Mouse (Mus musculus) MEL-GATA-1-ER (cell line): ENCODE data around the gene Nsd2.
A peak's percentile ranks its signal among the peaks of the same experiment; 100 is the strongest.

Source experiments
- DNase-seq: peaks from one replicate; pipeline ENCODE4 v3.0.0-alpha.2; 2012; ENCODE audit warnings: low read depth; ENCODE audit errors: extremely low read depth

Nsd2 gene

DNA sequence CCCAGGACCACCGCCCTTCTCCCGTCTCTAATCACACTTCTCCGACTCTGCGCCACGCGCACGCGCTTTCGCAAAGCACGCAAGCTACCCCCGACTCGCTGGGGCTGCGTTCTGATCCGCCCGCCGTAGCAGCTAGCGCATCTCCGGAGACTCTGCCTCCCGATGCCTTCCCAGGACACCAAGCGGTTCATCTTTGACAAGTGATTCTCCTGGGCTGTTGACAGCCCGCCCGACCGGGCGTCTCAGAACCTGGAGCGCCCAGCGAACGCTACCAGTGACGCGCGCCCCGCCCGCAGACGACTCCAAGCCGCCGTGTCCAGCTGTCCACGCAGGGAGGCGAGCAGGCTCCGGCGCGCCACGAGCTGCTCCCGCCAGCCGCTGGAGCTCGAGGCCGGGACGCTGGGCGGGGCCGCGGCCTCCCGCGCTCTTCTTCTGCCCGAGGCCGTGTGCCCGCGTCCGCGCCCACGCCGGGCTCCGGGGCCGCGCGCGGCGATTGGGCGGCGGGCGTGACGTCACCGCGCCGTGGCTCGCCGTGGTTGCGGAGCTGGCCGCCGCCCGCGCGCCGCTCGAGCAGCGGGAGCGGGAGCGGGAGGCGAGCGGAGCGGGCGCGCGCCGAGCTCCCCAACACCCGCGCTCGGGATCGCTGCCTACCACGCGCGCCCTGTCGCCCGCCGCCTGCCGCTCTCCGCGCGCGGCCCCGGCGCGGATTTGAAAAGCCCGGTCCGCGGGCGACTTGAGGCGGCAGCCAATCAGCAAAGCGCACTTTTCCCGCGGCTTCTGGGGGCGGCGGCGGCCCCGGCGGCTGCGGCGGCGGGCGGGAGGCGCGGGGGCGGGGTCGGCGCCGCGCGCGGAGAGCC is at the start of gene Nsd2:
Gene Nsd2, plus strand, starts transcription at position 850 of the 857 bp plus-strand sequence.
- peak; percentile 43 for DNase-seq

DNA sequence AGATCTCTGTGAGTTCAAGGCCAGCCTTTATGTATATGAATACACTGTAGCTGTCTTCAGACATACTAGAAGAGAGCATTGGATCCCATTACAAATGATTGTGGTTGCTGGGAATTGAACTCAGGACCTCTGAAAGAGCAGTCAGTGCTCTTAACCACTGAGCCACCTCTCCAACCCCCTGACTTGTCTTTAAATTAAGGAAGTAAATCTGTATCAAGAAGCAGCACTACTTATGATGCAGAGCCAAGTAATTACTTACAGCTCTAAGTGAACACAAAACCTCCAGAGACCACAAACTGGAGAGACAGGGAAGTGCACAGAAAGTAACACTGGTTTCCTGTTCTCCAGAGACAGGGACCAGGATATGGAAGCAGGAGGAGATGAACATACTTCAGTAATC is 43.3 kb upstream of the Nsd2 start:
- peak; percentile 37 for DNase-seq

DNA sequence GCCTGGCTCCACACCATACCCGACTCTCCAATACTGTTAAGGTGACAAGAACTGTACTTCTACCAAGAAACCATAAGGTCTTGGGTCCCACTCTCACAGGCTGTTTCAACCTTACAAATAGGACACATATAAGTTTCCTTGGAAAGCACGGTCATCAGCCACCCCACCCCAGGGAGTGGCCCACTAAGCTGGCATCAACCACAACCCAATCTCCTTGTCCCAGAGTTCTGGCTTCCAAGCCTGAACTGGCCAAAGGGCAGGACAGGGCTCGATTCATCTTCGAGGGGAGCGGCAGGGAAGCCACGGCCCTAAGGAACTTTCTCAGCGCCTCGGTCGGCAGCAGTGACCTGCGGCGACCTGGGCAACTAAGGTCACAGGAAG is 38.6 kb upstream of the Nsd2 start:
- peak; percentile 26 for DNase-seq

DNA sequence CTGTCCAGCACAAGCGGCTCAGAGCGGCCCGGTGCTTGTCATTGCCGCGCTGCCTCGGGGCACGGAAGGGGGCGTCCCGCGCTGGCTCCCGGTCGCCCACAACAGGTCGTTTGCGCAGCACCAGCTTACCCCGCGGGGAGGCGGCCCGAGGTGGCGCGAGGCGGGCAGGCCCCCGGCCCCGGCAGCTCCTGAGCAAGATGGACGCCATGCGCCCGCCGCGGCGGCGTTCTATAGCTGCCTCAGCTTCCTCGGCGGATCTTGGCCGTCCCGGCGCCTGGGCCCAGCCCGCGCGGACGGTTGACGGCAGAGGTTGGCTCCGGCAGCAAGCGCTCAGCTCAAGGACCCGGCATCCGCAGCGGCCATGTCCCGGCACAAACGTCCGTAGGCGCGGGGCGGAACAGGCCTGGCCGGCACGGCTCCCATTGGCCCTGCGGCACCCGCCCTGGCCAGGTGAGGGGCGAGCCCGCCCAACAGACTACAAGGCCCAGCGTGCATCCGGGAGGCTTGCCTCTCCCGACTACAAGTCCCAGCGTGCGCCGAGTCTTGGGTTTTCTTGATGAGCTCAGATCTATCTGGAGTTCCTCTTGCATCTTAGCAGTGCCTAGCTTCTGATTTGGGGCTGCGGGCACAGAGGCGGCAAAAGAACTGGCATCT is 38.1 kb upstream of the Nsd2 start, which contains the start of gene Letm1:
Gene Letm1, minus strand, starts transcription at position 473 of the 654 bp plus-strand sequence.
- peak; percentile 97 for DNase-seq

DNA sequence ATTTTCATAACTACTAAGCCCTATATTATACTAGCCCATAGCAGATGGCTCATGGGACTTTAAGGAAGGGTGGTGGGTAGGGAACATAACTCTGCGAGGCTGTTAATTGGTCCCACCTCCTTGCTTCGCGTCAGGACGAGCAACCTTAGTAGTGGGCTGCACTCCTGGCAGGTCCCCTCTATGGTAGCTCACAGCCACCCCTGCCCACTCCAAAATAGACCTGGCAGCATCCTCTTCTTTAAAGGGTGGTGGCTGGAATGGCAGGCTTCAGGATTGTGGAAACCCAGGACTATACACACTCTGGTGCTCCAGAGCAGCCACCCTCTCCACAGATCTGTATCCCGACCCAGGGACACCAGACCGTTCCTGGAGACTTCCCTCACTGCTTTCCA is 37.5 kb upstream of the Nsd2 start:
- DNase-seq = no peak

DNA sequence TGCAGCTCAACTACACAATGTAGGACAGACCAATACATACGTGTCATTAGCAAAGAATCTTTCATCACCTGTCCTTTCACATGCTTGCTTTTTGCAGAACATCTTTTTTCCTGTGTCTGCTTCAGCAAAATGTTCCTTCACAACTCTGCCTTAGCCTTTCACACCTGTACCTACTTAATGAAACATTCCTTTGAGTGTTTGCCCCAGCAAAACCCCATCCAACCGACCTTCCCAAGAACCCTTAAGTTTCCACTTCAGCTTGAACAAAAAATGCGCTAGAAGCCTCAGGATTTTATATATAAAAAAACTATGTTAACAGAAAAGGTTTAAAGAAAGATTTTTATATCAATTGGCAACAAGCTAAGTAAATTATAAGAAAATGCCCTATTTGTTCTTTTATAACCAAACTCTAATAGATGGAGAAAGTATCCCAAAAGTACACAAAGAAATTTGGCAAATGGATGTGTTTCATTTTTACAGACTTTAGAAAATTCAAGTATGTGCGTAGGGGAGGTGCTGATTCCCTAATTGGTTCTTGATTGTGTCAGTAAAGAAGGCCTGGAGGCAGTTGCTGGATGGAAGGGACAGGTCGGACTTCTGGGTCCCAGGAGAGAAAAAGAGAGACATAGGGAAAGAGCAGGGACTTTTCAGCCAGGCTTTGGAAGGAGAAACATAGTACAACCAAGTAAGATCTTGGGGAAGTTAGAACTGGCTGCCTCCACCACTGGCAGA is 28.4 kb upstream of the Nsd2 start:
- DNase-seq = no peak

DNA sequence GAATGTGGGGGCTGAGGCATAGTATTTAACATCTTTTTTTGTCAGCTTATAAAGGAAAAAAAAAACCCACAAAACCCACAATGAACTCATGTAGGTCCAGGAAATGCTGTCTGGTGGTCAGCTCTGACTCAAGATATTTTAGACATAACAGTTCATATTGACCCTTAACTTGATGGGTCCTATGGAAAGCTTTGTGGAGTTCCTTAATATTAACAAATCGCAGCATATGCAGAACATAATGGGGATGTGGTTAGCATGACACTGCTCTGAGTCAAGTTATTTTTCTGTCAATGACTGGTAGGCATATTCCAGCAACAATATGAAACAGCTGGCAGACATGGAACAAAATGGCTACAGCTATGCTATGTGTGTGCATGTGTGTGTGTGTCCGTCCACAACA is 17.2 kb upstream of the Nsd2 start:
- DNase-seq = no peak

DNA sequence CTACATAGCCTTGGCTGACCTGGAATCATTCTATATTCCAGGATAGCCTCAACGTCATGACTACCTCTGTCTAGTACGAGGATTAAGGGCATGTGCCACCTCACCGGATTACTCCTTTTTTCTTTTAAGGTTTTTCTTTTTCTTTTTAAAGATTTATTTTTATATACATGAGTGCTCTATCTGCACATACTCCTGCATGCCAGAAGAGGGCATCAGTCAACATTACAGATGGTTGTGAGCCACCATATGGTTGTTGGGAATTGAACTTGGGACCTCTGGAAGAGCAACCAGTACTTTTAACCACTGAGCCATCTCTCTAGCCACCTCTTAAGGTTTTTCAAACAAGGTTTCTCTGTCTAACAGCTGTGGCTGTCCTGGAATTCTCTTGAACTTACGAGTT is 9.0 kb upstream of the Nsd2 start:
- no peak for DNase-seq

DNA sequence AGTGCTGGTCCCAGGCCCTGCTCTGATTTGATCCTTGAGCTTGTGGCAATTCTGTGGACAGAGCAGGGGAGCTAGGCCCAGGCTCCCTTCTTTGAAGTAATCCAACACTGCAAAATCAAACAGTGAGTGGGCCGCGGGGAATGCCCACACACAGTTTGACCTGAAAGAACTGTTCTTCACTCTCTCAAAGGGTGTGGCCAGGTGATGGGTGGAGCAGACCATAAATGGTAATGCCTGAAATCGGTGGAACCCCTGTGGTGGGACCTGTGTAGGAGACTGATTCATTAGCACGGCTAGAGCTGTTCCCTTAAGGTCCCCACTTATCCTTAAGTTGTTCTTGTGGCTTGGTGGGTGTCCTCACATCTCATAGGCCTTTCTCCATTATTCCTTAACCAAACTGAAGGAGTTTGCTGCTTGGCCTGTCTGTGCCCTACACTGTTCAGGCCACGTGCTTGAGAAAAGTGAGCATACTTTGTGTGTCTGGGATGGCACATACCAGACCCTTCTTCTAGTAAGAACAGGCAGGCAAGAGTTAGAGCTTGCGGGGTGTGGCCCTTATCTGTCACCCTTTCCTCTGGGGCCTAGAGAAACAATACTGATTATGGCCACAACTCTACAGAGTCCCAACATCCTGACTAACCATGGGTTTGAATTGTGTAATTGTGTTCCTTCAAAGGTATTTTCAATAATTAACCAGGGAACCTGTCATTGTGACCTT is 4.4 kb upstream of the Nsd2 start:
- no peak for DNase-seq

DNA sequence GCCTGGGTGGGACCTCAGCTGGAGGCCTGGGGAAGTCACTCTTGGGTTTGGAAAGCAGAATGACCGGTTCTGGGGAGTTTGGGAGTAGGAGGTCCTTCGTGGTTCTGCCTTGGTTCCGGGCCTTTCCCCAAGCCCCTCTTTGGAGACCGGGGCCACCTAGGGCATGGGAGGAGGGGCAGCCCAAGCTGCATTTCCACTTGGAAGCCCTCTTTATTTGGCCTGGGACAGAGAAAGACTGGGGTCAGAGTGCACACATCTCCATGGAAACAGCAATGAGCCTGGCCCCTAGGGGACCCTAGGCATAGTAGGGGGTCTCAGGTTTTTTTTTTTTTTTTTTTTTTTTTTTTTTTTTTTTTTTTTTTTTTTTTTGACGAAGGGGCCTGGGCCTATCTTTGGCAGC is 2.4 kb upstream of the Nsd2 start:
- DNase-seq = no peak

DNA sequence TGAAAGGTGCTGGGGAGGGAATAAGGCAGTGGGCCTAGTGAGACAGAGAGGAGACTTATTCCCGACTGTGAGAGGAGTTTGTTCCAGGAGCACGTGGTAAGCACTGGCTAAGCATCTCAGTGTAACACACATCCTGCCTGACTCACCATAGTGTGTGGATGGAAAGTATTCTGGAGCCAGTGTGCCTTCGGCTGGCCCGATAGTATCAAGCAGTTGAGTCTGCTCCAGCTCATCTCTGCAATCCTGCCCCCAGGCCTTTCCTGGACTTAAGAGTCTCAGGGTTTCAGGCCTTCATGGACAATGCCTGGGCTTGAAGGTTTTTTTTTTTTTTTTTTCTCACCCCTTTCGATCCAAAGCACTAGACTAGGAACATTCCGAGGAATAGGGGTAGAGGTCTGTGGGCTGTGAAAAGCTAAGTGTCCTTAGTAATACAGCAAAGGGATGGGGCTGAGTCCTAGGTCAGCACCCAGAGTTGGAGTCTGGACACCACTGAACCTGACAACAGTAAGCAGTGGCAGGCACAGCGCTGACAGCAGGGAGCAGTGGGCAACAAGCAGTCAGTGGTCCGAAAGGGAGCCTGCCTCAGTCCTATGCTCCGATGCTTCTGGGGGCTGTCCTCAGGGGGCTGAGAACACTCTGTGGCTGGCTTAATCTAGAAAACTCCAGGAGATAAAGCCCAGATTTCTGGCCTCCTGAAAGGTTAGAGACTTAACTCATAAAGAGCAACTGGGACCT is 1.2 kb upstream of the Nsd2 start:
- peak; percentile 35 for DNase-seq

DNA sequence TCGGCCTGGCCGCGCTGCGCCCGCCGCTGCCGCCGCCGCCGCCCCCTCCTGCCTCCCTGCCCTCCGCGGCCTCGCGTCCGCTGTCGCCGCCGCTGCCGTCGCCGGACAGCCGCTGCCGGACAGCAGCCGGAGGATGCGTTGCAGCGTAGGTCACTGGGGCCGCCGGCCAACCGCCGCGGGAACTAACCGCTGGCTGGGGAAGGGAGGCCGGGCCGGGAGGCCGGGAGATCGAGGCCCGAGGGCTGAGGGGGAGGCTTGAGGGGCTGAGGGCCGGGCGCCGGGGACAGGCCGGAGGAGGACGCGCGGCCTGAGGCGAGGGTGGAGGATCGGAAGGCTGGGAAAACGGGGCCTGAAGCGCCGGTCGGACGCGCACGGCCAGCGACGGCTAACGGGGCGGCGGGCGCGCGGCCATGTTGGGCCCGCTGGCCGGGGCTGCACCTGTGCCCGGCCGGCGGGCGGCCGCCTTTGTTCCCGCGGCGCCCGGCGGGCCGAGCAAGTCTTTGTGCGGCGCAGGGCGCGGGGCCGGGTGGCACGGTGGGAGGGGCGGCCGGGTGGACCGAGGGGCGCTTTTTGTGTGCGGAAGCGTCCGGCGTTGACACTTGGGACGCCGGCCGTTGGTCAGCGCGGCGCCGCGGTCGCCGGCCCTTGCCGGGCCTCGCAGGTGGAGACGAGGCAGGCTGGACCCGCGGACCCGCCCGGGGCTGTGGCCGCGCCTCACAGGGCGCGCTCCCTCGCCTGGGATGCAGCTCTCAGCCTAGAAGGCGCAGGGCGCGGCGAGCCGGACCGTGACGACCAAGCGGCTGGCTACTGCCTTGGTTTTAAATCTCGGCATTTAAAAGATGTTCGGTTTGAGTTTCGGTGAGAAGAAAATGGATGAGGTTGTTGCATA is 452 bp downstream of the Nsd2 start:
- no peak for DNase-seq

DNA sequence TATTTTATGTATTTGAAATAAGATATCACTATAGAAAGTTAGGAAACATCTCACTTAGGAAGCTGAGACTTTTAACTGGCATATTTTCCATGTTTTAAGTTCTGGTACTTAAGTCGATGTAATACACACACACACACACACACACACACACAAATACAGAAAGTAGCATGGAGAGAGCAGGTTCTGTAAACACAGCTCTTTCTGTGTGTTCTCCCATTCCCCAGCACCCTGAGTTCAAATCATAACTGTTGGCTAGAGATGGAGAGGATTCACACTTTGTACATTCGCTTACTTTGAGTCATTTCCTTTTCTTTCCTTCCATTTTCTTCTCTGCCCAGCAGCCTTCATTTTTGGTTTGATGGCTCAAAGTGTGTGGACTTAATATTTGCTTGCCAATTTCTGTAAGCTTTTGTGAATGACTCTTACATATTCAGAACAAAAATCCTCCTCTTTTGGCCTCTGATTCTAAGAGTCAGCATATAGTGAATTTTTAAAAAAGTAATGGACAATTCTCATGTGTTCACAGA is 1.4 kb downstream of the Nsd2 start:
- DNase-seq = no peak

DNA sequence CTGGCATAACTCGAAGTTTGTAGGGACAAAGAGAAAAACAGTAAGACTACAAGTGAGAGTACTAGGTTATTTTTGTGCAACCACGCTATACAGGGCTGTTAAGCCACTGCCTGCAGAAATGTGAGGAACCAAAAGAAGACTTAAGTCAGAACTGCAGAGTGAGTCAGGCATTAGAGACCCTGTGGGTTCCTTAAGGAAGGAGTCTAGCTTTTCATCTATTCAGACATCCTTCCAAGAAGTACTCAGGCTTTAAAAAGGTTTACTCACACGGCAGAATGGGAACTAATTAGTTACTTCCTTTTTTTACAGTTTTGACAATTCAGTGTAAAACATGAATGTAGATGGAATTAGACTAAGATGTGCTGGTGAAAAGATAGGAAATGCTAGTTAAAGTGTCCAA is 1.9 kb downstream of the Nsd2 start:
- DNase-seq = peak; percentile 76

DNA sequence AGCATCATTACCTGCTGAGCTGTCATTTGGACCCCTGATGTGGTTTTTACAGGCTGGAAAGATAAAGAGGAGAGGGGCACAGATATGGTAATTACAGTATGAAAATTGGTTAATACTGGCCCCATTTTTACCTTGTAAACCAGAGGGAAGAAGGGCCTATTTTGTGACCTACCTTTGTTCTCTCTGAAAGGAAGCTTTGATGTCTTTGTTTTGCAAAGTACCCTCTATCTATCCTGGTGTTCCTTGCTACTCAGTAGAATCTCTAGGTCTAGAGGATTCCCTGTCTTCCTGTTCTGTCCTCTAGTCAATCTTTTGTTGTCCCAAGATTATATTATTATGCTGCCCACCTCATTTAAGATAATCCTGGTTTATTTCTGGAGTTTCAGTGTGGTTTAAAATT is 5.5 kb downstream of the Nsd2 start:
- DNase-seq = no peak

DNA sequence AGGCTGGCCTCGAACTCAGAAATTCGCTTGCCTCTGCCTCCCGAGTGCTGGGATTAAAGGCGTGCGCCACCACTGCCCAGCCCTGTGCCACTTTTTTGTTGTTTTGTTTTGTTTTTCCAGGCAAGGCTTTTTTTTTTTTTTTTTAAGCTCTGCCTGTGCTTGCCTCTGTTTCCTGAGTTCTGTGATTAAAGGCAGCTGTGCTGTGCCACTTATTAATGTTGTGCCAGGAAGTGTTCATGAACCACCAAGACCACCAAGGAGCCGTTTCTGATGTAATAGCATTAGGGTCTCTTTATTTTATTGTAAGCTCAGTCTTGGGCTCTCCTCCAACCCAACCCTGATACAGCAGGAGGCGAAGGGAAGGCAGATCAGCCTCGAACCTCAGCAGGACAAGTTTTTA is 7.6 kb downstream of the Nsd2 start:
- DNase-seq = no peak

DNA sequence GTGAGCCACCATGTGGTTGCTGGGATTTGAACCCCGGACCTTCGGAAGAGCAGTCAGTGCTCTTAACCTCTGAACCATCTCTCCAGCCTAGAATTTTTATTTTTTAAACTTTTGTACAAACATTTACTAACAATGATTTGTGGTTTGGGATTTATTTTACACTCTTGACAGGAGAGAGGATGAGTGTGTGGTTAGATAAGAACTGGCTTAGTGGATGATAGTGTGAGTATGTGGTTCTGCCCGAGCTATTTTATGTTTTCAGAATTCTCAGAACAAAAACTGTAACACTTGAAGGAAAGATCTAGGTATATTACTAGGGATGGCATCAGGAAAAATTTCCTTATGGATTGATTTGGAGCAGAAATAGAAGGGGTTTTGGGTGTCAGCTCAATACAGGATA is 9.4 kb downstream of the Nsd2 start:
- no peak for DNase-seq

DNA sequence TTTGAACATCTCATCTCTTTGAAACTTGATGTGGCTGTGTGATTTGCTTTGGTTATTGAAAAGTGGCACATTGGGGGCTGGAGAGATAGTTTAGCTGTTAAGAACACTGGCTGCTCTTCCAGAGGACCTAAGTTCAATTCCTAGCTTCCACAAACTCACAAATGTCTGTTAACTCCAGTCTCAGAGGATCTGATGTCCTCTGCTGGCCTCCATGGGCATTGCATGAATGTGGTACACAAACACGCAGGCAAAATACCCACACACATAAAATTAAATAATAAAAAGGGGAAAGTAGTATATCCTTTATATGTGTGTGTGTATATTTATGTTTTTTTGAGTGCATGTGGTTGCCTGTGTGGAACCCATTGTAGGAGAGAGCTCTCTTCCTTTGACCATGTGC is 10.3 kb downstream of the Nsd2 start:
- DNase-seq = no peak

DNA sequence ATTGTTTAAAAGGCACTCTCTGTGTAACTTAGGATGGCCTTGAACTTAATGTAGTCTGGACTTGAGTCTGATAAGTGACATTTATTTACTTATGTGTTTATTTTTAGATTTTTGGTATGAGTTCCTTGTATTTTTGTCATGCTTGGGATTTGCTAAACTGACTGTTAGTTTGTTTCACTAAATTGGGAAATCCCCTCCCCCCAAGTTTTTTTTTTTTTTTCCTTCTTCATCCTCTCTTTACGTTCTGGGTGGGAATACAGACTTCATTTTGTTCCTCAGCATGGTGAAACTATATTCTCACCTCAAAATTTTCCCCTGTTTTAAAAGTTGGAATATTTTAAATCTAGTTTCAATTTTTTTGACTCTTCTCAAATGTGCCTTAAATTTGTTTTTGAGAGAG is 20.8 kb downstream of the Nsd2 start:
- DNase-seq = no peak

DNA sequence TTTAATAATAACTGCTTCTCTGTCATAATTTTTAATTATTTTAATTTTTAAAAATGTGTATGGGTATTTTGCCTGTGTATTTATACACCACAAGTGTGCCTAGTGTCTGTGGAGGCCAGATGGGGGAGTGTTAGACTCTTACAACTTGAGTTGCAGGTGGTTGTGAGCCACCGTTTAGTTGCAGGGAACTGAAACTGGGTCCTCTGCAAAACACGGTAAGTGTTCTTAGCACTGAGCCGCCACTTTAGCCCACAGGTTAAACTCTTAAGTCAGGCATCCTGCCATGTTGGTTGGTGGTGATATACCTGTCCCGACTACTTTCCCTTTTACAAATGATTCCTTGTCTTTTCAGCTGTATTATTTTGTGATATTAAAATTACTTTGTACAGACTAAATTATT is 22.0 kb downstream of the Nsd2 start:
- no peak for DNase-seq
